Mouse (Mus musculus): ENCODE data around the gene Dnaic1.

DNA sequence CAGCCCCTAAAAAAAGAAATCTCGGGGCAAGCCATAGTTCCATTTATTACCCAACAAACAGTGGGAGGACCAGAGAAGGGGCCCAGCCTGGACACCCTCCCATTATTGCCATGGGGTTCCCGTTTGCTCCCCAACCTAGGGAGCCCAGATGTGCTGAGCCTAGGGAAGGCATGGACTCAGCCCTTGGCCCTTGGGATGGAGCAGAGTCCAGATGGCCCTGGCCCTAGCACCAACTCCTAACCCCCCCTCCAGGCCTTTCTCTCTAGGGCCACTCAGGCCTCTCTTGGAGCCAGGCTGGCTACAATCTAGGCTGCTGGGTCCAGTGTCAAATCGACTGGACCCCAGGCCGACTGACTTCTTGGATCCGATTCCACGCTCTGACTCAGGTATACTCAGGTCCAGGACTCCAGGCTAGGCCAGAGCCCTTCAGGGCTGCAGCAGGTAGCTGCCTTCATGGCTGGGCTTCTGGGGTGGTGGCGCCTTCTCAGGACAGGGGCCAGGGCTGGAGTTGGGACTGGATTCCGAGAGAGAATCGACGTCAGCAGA lies 68.7 kb downstream of the Dnaic1 start:
- TF ChIP-seq CTCF (IDR thresholded peaks at IDR 0.05; ENCODE audit: low read depth) (no peak), EP300 (IDR thresholded peaks at IDR 0.05; ENCODE audit: low read depth) (no peak)
